Mouse (Mus musculus): Measurements from ENCODE around the gene Plpp4. TPM values are rescaled to one million over a fixed set of nuclear protein-coding genes. Genes with fewer than 3 reads are reported as not detected.

The Plpp4 gene
- not detected in 2 replicates for polyA plus RNA-seq (2015; fragmentation: Nextera tagmentation; extraction: Ambion mirVana)

GRCm38 (mm10) chr7:129256621-129257373 lies at the start of gene Plpp4:
Gene Plpp4 (plus strand): TSS chr7:129257031.

